Mouse (Mus musculus) liver, postnatal 0 days (tissue): ENCODE results near the gene Gcn1l1.

Experiments used
- CTCF ChIP-seq: sonication (generic); IDR thresholded peaks from 2 replicates; pipeline ENCODE4 v1.5.1; 2016; ENCODE audit warnings: antibody characterized with exemption, low read depth
- EP300 ChIP-seq: IDR thresholded peaks from 2 replicates; pipeline ENCODE4 v1.6.1; 2016; ENCODE audit warnings: antibody characterized with exemption, low read depth, mild to moderate bottlenecking

GRCm38 (mm10) chr5:115653776-115654175 is 88.7 kb downstream of the Gcn1l1 start:
- TF ChIP-seq CTCF: no peak
- no peak for TF ChIP-seq EP300
